9 mouse cellular contexts compared by ENCODE assay signal in the genomic region with DNA sequence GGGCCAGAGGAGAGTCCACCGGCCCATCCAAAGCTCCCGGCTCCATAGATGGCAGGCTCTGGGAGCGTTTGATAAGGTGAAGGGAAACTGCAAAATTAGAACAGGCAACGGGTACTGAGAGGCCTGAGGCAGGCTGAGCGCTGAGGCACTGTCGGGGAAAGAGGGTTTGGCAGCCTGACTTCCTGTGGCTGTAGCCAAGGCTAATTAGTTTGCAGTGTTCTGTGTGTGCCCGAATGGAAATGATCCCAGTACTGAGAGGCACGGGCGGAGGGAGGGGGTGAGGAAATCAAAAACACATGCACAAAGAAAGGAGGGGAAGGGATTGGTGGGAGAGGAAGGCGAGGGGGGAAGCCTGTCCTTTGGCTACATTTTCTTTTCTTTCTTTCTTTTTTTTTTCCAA.
A peak's percentile ranks its signal among the peaks of the same experiment; 100 is the strongest.
DNase-seq lines count a peak whose midpoint lies in the region; ATAC-seq and TF ChIP-seq lines count a peak whose summit lies in the region.
"Had no signal": no experiment of that assay in that cellular context is flagged by ENCODE, and none has a peak within 500 bp of the region (broad histone marks: within the 10 kb centered on the region; RNA-seq: fewer than 3 reads in every experiment).

No protein-coding gene starts in this region.

- H3K4me2 ChIP-seq in forebrain, postnatal 0 days (ENCODE audit: low read depth) = no peak overlapping the region
- peak overlapping the region; percentile 29; the same call in 1 of the 2 replicates for H3K4me2 ChIP-seq in hindbrain, embryonic 13.5 days
- H3K4me2 ChIP-seq in neural tube, embryonic 15.5 days = peak overlapping the region; percentile 1; the same call in 1 of the 2 replicates
- H3K4me2 ChIP-seq: stomach, embryonic 15.5 days had no signal

- H3K4me1 ChIP-seq in forebrain, postnatal 0 days (ENCODE audit: insufficient read depth) = no peaks in the 10 kb centered on the region
- H3K4me1 ChIP-seq in hindbrain, embryonic 13.5 days (replicated peaks) = no peaks in the 10 kb centered on the region; the same call in 1 of the 2 replicates
- no peaks in the 10 kb centered on the region for H3K4me1 ChIP-seq in neural tube, embryonic 15.5 days
- H3K4me1 ChIP-seq: stomach, embryonic 15.5 days had no signal

- no peak overlapping the region for H3K27ac ChIP-seq in forebrain, postnatal 0 days (ENCODE audit: low read depth, low read length)
- H3K27ac ChIP-seq in hindbrain, embryonic 13.5 days = no peak overlapping the region
- H3K27ac ChIP-seq in neural tube, embryonic 15.5 days (replicated peaks) = no peak overlapping the region
- H3K27ac ChIP-seq: stomach, embryonic 15.5 days had no signal

- no peaks in the 10 kb centered on the region for H3K27me3 ChIP-seq in forebrain, postnatal 0 days (ENCODE audit: insufficient read depth, low read length)
- H3K27me3 ChIP-seq in hindbrain, embryonic 13.5 days = no peaks in the 10 kb centered on the region
- no peaks in the 10 kb centered on the region for H3K27me3 ChIP-seq in neural tube, embryonic 15.5 days (replicated peaks)
- H3K27me3 ChIP-seq: stomach, embryonic 15.5 days had no signal

- 8% methylated on average over 10 of the region's 10 CpGs for WGBS in forebrain, postnatal 0 days
- WGBS in hindbrain, embryonic 13.5 days = 22% methylated on average over 10 of the region's 10 CpGs
- 35% methylated on average over 10 of the region's 10 CpGs for WGBS in neural tube, embryonic 15.5 days

- no peaks in the 10 kb centered on the region for H3K9me3 ChIP-seq in forebrain, postnatal 0 days (ENCODE audit: low read length)
- H3K9me3 ChIP-seq in hindbrain, embryonic 13.5 days = no peaks in the 10 kb centered on the region
- H3K9me3 ChIP-seq in neural tube, embryonic 15.5 days (replicated peaks) = no peaks in the 10 kb centered on the region
- H3K9me3 ChIP-seq: stomach, embryonic 15.5 days had no signal

- no peak overlapping the region for H3K4me3 ChIP-seq in forebrain, postnatal 0 days (ENCODE audit: low read depth, low read length)
- H3K4me3 ChIP-seq in hindbrain, embryonic 13.5 days = no peak overlapping the region
- no peak overlapping the region for H3K4me3 ChIP-seq in neural tube, embryonic 15.5 days (replicated peaks)
- H3K4me3 ChIP-seq: stomach, embryonic 15.5 days had no signal

- DNase-seq in 3T3-L1 (ENCODE audit: low read depth, low spot score) (peak; percentile 25), adipocyte (ENCODE audit: low spot score) (peak; percentile 21)
- DNase-seq in forebrain, postnatal 0 days = peak; percentile 81
- peak; percentile 10 to 17 for DNase-seq in layer of hippocampus, postnatal 25 days (ENCODE audit: extremely low spot score in 1 of 2, low spot score in 1 of 2)
- no peak for DNase-seq in spleen, adult 18-20 months
- no peak for DNase-seq in spleen, postnatal 4 days (ENCODE audit: low spot score in 2 of 2)

- H3K36me3 ChIP-seq in forebrain, postnatal 0 days (ENCODE audit: insufficient read depth) = no peaks in the 10 kb centered on the region
- no peaks in the 10 kb centered on the region for H3K36me3 ChIP-seq in hindbrain, embryonic 13.5 days
- H3K36me3 ChIP-seq in neural tube, embryonic 15.5 days = no peaks in the 10 kb centered on the region
- H3K36me3 ChIP-seq: stomach, embryonic 15.5 days had no signal

- TF ChIP-seq CTCF in forebrain, postnatal 0 days (IDR thresholded peaks at IDR 0.05; ENCODE audit: low read depth) = no peak

- no peak overlapping the region for H3K9ac ChIP-seq in forebrain, postnatal 0 days
- H3K9ac ChIP-seq in hindbrain, embryonic 13.5 days = no peak overlapping the region
- H3K9ac ChIP-seq in neural tube, embryonic 15.5 days (replicated peaks) = no peak overlapping the region
- H3K9ac ChIP-seq: stomach, embryonic 15.5 days had no signal

- peak; percentile 99 for ATAC-seq in forebrain, postnatal 0 days
- ATAC-seq in hindbrain, embryonic 13.5 days (ENCODE audit: low FRiP score) = peak; percentile 88
- ATAC-seq in neural tube, embryonic 15.5 days (ENCODE audit: low FRiP score) = peak; percentile 83

Comparison
In these comparisons a context has a peak if more than half of its experiments do, and no peak if none do; other contexts are left out.
1. DNase-seq: peak in 3T3-L1 (single experiment), adipocyte (single experiment), forebrain, postnatal 0 days (single experiment) and layer of hippocampus, postnatal 25 days (2 of 2); none in spleen, adult 18-20 months (0 of 2) and spleen, postnatal 4 days (0 of 2).
2. Peak in every context shown above with its lines, with median percentiles within 50 percentile points of each other: ATAC-seq.